Mouse (Mus musculus) liver, embryonic 16.5 days (tissue): Measurements from ENCODE around the gene Tmem185a. TPM values are rescaled to one million over a fixed set of nuclear protein-coding genes. Genes with fewer than 3 reads are reported as not detected.
"Not testable (repeated sequence)": the region's sequence is repeated elsewhere in the genome, so short reads cannot be mapped to it uniquely, and the experiment has no call there.

Experiments
- ATAC-seq: fragments of 200-750 bp; cut with Nextera tagmentation; 2 replicates; pipeline ENCODE4 v1.8.0; 2017; ENCODE audit warnings: low read depth, mild to moderate bottlenecking, moderate number of reproducible peaks, moderate library complexity
- H3K27ac ChIP-seq: fragments of 300-500 bp; sonication (generic); 2 replicates; pipeline ENCODE4 v1.5.1; 2014; ENCODE audit warnings: mild to moderate bottlenecking, low read length
- H3K27me3 ChIP-seq: fragments of 300-500 bp; sonication (generic); 2 replicates; pipeline ENCODE4 v1.6.1; 2014; ENCODE audit warnings: low read depth, low read length, mixed read lengths; ENCODE audit not compliant: control insufficient read depth, insufficient read depth
- H3K36me3 ChIP-seq: fragments of 300-500 bp; sonication (generic); 2 replicates; pipeline ENCODE4 v1.6.1; 2014; ENCODE audit warnings: mild to moderate bottlenecking; ENCODE audit not compliant: control insufficient read depth, insufficient read depth
- H3K4me1 ChIP-seq: fragments of 300-500 bp; sonication (generic); 2 replicates; pipeline ENCODE4 v1.6.1; 2014; ENCODE audit warnings: low read depth, low read length, mixed read lengths; ENCODE audit not compliant: control insufficient read depth
- H3K4me2 ChIP-seq: fragments of 300-500 bp; sonication (generic); 2 replicates; pipeline ENCODE4 v1.6.1; 2014; ENCODE audit warnings: low read depth, low read length, mixed read lengths
- H3K4me3 ChIP-seq: fragments of 300-500 bp; sonication (generic); 2 replicates; pipeline ENCODE4 v1.5.1; 2014; ENCODE audit warnings: low read depth, mild to moderate bottlenecking, low read length
- H3K9ac ChIP-seq: fragments of 300-500 bp; sonication (generic); 2 replicates; pipeline ENCODE4 v1.6.1; 2014; ENCODE audit warnings: low read depth, low read length
- H3K9me3 ChIP-seq: fragments of 300-500 bp; sonication (generic); replicated peaks from 2 replicates; pipeline ENCODE4 v1.6.1; 2016; ENCODE audit warnings: low read length; ENCODE audit not compliant: control insufficient read depth
- WGBS: fragments of 180-500 bp; shearing (Covaris S2); extraction: QIAGEN DNeasy Blood & Tissue Kit; methylation state at CpG from one replicate; pipeline ENCODE4 v1.1.7; 2014; ENCODE audit not compliant: insufficient replicate concordance; 5-methylcytosine and 5-hydroxymethylcytosine counted together
- polyA plus RNA-seq: library from polyadenylated mRNA; unstranded; fragments of >200 nt; fragmentation: Nextera tagmentation; extraction: Ambion mirVana; gene quantifications from 2 replicates; pipeline ENCODE4 v1.2.1, GENCODE M21; 2015

Tmem185a gene
- 10.8 and 12.7 TPM in 2 replicates for polyA plus RNA-seq

DNA sequence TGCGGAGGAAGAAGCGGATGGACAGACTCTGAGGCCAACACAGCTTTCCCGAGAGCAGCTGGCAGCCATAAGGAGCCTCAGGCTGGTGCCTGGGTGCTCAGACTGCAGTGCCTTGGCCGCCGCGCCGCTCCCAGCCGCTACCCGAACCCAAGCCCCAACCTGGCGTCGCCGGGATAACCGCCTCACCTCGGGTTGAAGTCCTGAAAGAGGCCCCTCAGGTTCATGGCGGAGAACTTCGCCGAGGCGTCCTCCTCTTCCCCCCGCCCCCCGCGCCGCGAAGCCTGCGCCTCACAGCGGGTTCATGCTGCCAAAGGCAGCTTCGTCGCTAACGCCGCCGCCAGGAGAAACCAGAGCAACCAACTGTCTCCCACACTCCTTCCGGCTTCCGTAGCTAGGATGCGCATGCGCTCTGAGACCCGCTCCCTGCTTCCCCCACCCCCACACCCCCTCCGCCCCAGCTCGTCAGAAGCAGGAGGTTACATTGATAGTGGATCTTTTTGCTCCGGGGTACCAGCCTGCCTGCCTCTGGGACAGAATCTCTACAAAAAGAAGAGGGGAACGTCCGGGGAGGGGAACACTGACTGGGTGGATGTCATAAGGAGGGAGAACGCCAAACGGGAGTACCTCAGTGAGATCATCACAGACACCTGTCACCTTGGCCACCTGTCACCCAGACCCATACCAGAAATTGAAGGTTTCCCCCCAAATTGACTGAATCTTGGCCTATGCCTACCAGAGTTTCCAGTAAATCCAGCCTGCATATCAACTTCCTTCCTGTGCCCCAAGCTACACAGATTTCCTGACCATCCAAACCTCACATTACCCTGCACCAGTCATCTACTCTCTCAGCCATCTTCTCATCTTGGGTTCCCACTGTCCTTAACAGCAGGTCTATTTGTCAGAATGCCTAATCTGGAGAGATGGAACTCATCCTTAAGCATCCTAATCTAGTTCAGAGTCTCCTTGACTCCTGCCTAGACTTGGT lies at the start of gene Tmem185a:
Tmem185a (minus strand) TSS at position 389 of the 985 bp plus-strand sequence.
- peak within 1 kb of the TSS; percentile 65 for H3K9ac ChIP-seq
- ATAC-seq, result peak; percentile 83
- WGBS, result 18% methylated on average over 40 of the region's 42 CpGs
- peak within 1 kb of the TSS; percentile 10; the same call in 1 of the 2 replicates for H3K27ac ChIP-seq
- H3K4me1 ChIP-seq, result no peaks in the 10 kb centered on the region
- no peaks in the 10 kb centered on the region for H3K9me3 ChIP-seq
- peak within 1 kb of the TSS; percentile 68 for H3K4me3 ChIP-seq
- H3K4me2 ChIP-seq, result peak within 1 kb of the TSS; percentile 51
- H3K27me3 ChIP-seq, result no peaks in the 10 kb centered on the region; the same call in 1 of the 2 replicates
- H3K36me3 ChIP-seq, result no peaks in the 10 kb centered on the region

DNA sequence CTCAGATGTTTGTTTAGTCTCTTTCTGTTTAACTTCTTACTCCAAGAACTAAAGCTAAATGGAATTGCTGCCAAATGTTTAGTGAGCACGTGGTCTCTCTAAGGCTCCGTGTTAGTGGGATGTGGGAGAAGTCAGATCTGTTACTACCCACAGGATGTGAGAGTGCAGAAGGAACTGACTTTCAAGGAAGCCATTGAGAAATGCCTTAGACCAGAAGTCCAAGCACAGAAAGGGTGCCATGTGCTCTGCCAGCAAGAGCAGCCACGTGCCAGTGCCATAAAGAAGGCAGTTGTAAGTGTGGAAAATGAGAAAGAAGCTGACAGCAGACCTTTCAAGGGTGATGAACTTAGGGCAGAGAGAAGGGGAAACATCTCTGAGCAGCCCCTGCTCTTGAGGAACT lies 37.4 kb upstream of the Tmem185a start:
- H3K4me3 ChIP-seq, H3K27me3 ChIP-seq, H3K9me3 ChIP-seq, H3K36me3 ChIP-seq, ATAC-seq, H3K4me1 ChIP-seq, H3K4me2 ChIP-seq, H3K27ac ChIP-seq, H3K9ac ChIP-seq: not testable (repeated sequence)
- WGBS, result 34% methylated on average over 3 of the region's 3 CpGs

DNA sequence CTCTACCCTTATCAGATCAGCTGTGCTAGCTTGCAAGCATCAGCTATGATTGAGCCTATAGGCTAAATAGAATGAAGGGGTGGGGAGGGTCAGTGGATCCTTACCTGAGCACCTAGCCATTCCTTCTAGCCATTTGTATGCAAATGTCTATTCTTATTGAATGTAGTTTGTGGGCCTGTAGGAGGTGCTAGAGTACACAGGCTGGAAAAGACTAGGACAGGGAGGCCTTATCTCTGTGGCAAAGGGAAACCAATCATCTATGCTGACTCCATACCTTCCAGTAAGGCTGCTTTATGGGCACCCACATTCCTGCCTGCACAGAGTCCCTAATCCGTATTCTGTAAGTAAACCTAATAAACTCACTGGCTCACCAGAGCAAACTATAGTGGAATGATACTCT lies 10.3 kb upstream of the Tmem185a start:
- H3K27ac ChIP-seq, ATAC-seq, H3K4me1 ChIP-seq, H3K36me3 ChIP-seq, H3K27me3 ChIP-seq, H3K9me3 ChIP-seq, H3K9ac ChIP-seq, H3K4me3 ChIP-seq, H3K4me2 ChIP-seq: not testable (repeated sequence)
- no CpG with 5 or more reads among the region's 1 CpGs for WGBS

DNA sequence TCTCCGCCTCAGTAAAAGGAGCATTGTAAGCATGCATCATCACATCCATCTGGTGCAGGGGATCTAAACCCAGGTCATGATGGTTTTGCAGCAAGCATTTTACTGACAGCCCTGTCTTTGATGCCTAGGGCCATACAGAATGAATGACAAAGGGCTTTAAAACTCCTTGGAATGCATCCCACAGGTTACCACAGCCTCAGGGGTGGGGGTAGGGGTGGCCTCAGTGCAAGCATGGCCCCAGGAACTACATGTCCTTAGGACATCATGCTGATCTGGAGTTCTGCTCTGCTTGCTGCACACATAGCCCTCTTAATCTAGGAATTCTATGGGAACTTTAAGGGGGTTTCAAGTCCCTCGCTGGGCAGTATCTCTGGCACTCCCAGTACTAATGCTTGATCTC lies 5.2 kb upstream of the Tmem185a start:
- H3K36me3 ChIP-seq, result no peaks in the 10 kb centered on the region
- H3K27ac ChIP-seq, result no peak overlapping the region
- no peaks in the 10 kb centered on the region for H3K4me1 ChIP-seq
- ATAC-seq, result no peak
- no peaks in the 10 kb centered on the region for H3K9me3 ChIP-seq
- no peak overlapping the region for H3K4me3 ChIP-seq
- WGBS, result 48% methylated on average over 2 of the region's 2 CpGs
- no peak overlapping the region for H3K9ac ChIP-seq
- H3K27me3 ChIP-seq, result no peaks in the 10 kb centered on the region; the same call in 1 of the 2 replicates
- no peak overlapping the region for H3K4me2 ChIP-seq

DNA sequence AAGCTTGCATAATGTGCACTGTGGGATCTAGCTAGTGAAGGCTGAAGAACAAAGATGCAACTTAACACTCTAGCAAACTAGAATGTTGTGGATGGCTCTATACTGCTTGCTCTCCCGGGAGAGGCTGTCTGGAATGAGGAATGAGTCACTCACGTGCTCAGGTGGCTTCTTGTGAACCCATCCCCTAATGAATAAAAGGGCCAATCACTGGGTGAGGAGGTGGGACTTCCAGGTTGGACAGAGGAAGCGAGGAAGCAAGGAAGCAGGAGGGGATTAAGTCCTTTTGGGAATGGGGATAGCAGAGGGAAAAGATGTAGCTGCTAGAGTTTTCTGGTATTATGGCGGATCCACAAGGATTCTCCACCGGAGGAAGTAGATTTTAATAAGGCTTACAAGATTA lies 1.7 kb upstream of the Tmem185a start:
- ATAC-seq, result no peak
- no peaks in the 10 kb centered on the region for H3K36me3 ChIP-seq
- H3K27me3 ChIP-seq, result no peaks in the 10 kb centered on the region; the same call in 1 of the 2 replicates
- no peak overlapping the region for H3K4me3 ChIP-seq
- no peak overlapping the region for H3K27ac ChIP-seq
- no peaks in the 10 kb centered on the region for H3K9me3 ChIP-seq
- 35% methylated on average over 5 of the region's 5 CpGs for WGBS
- H3K4me1 ChIP-seq, result no peaks in the 10 kb centered on the region
- H3K4me2 ChIP-seq, result no peak overlapping the region
- H3K9ac ChIP-seq, result no peak overlapping the region

DNA sequence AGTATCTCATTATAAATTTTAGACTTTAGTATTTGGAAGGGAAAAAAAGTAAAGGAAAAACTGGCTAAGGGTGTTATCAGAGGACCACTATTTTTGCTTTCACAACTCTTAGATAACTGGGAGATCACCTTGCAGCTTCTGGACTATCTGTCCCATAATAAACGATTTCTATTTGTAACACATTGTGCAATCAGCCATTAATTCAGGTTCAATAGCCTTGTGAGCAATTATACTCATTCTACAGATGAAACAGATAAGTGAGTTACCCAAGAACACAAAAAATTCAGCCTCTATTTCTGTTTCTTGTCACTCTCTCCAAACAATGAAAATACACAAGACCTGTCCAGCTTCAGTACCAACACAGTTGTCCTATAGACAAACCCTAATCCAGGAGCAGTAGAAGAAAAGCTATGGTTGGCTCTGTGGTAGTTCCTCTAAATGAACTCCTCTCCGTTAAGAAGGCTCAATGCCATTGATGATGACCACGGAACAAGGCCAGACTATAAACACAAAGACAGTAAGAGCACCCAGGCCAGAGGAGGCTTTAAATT lies 1.7 kb downstream of the Tmem185a start:
- no peak overlapping the region for H3K9ac ChIP-seq
- H3K4me1 ChIP-seq, result no peaks in the 10 kb centered on the region
- no peaks in the 10 kb centered on the region for H3K36me3 ChIP-seq
- no peaks in the 10 kb centered on the region; the same call in 1 of the 2 replicates for H3K27me3 ChIP-seq
- no peak overlapping the region for H3K27ac ChIP-seq
- peak overlapping the region; percentile 51; the same call in 1 of the 2 replicates for H3K4me2 ChIP-seq
- ATAC-seq, result no peak
- no peak overlapping the region for H3K4me3 ChIP-seq
- no peaks in the 10 kb centered on the region for H3K9me3 ChIP-seq
- WGBS, result 52% methylated on average over 3 of the region's 3 CpGs

DNA sequence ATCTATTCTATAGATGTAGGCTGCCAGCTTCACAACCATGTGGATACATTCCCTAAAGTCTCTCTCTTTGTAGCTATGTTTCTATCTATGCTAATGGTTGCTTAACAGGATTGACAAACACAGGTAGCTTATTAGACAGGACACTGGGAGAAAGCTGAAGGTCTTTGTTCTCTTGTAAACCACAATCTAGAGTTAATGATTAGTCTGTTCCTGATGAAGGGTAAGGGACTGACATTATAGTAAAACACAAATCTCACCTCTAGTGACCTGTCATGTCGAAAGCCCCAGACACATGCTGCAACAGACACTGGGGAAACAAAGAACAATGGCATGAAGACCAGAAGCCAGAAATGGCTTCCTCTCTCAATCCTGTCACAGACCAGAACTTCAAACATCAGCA lies 10.1 kb downstream of the Tmem185a start:
- ATAC-seq, result peak; percentile 64

DNA sequence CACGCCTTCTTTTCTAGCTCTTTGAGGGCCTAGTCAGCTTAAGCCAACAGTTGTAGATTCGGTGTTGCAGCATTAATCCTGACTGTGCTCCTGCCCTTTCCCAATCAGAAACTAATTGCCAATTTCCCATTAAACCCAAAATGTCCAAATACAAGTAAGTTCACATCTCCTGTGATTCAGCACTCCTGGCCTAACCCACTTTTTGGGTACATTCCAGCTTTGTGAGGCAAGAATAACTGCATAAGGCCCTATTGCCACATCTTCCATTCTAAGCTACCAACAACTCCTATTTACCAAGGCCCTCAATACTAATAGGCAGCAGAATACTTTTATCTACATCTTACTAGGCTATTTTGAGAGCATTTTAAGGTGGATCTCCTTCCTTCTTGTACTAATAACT lies 11.5 kb downstream of the Tmem185a start:
- Histone ChIP-seq H3K36me3 (no peaks in the 10 kb centered on the region), H3K27me3 (no peaks in the 10 kb centered on the region), H3K4me1 (no peaks in the 10 kb centered on the region), H3K9me3 (no peaks in the 10 kb centered on the region), H3K9ac (no peak overlapping the region), H3K27ac (no peak overlapping the region), H3K4me2 (no peak overlapping the region), H3K4me3 (no peak overlapping the region)
- 62% methylated on average over 2 of the region's 2 CpGs for WGBS
- no peak for ATAC-seq

More for the DNA sequence above, 10.1 kb downstream of the Tmem185a start:
- Histone ChIP-seq H3K9me3 (no peaks in the 10 kb centered on the region), H3K4me3 (no peak overlapping the region), H3K27ac (no peak overlapping the region), H3K9ac (no peak overlapping the region), H3K4me2 (no peak overlapping the region), H3K4me1 (no peaks in the 10 kb centered on the region), H3K36me3 (no peaks in the 10 kb centered on the region), H3K27me3 (no peaks in the 10 kb centered on the region)
- 50% methylated on average over 1 of the region's 1 CpGs for WGBS

DNA sequence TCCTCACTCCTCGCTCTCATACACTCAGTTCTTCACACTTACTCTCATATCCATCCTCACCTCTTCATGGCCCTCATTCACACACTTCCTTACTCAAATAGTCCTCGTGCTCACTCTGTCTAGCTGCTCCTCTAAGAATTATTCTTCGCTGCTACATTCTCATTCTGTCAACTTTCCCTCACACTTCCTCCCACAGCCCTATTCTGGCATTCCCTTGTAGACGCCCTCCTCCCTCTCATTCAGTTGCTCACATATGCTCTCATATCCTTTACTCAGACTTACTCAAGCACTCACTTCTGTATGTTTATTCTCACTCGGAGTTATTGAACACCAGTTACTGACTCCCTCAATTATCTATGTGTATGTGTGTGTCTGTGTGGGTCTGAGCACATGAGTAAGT lies 13.4 kb downstream of the Tmem185a start:
- Histone ChIP-seq H3K27me3 (no peaks in the 10 kb centered on the region), H3K4me2 (no peak overlapping the region), H3K4me1 (no peaks in the 10 kb centered on the region), H3K36me3 (no peaks in the 10 kb centered on the region), H3K9me3 (no peaks in the 10 kb centered on the region), H3K27ac (no peak overlapping the region), H3K9ac (no peak overlapping the region), H3K4me3 (no peak overlapping the region)
- WGBS, result 63% methylated on average over 5 of the region's 5 CpGs
- no peak for ATAC-seq
